Mouse (Mus musculus) hindbrain, embryonic 15.5 days (tissue): ENCODE measurements around the gene Tmem41a. TPM values are rescaled to one million over a fixed set of nuclear protein-coding genes. Genes with fewer than 3 reads are reported as not detected.

Experiments used
- ATAC-seq: fragments of 200-750 bp; cut with Nextera tagmentation; 2 replicates; pipeline ENCODE4 v1.8.0; 2017; ENCODE audit warnings: low read depth, moderate number of reproducible peaks, moderate TSS enrichment; ENCODE audit not compliant: low FRiP score
- H3K27ac ChIP-seq: fragments of 300-500 bp; sonication (generic); replicated peaks from 2 replicates; pipeline ENCODE4 v1.5.1; 2015; ENCODE audit warnings: mild to moderate bottlenecking, inconsistent platforms
- H3K27me3 ChIP-seq: fragments of 300-500 bp; sonication (generic); 2 replicates; pipeline ENCODE4 v1.6.1; 2015; ENCODE audit warnings: control low read depth, inconsistent platforms
- H3K36me3 ChIP-seq: fragments of 300-500 bp; sonication (generic); 2 replicates; pipeline ENCODE4 v1.6.1; 2015; ENCODE audit warnings: control low read depth, inconsistent platforms
- H3K4me1 ChIP-seq: fragments of 300-500 bp; sonication (generic); replicated peaks from 2 replicates; pipeline ENCODE4 v1.6.1; 2015; ENCODE audit warnings: control low read depth, inconsistent platforms
- H3K4me2 ChIP-seq: fragments of 300-500 bp; sonication (generic); 2 replicates; pipeline ENCODE4 v1.6.1; 2015; ENCODE audit warnings: moderate library complexity, mild to moderate bottlenecking, inconsistent platforms
- H3K4me3 ChIP-seq: fragments of 300-500 bp; sonication (generic); 2 replicates; pipeline ENCODE4 v1.5.1; 2015; ENCODE audit warnings: mild to moderate bottlenecking, inconsistent platforms
- H3K9ac ChIP-seq: fragments of 300-500 bp; sonication (generic); 2 replicates; pipeline ENCODE4 v1.6.1; 2015; ENCODE audit warnings: inconsistent platforms
- H3K9me3 ChIP-seq: fragments of 300-500 bp; sonication (generic); 2 replicates; pipeline ENCODE4 v1.6.1; 2016; ENCODE audit warnings: control low read depth, inconsistent platforms
- WGBS: fragments of 180-500 bp; shearing (Covaris S2); methylation state at CpG from one replicate; pipeline ENCODE4 v1.1.7; 2015; 5-methylcytosine and 5-hydroxymethylcytosine counted together
- polyA plus RNA-seq: library from polyadenylated mRNA; unstranded; fragments of >200 nt; fragmentation: Nextera tagmentation; extraction: Ambion mirVana; gene quantifications from 2 replicates; pipeline ENCODE4 v1.2.1, GENCODE M21; 2015

Gene Tmem41a
- polyA plus RNA-seq, 1 experiment from 2014 or later = 51.1 TPM

GRCm38 (mm10) chr16:21893890-21894289, 53.5 kb downstream of the Tmem41a start:
- no peaks in the 10 kb centered on the region for H3K9me3 ChIP-seq
- no peaks in the 10 kb centered on the region for H3K4me1 ChIP-seq
- H3K27ac ChIP-seq = no peak overlapping the region
- H3K27me3 ChIP-seq = no peaks in the 10 kb centered on the region
- no peak for ATAC-seq
- H3K9ac ChIP-seq = no peak overlapping the region
- no peak overlapping the region for H3K4me2 ChIP-seq
- no peak overlapping the region for H3K4me3 ChIP-seq
- WGBS = 90% methylated on average over 6 of the region's 6 CpGs
- H3K36me3 ChIP-seq = peaks cover 7% of the 10 kb centered on the region; the same call in 1 of the 2 replicates

GRCm38 (mm10) chr16:21887601-21888000, 59.8 kb downstream of the Tmem41a start:
- no peak for ATAC-seq
- no peak overlapping the region for H3K9ac ChIP-seq
- H3K9me3 ChIP-seq = no peaks in the 10 kb centered on the region
- no peak overlapping the region for H3K4me3 ChIP-seq
- no peak overlapping the region for H3K4me2 ChIP-seq
- H3K4me1 ChIP-seq = no peaks in the 10 kb centered on the region
- peaks cover 7% of the 10 kb centered on the region; the same call in 1 of the 2 replicates for H3K36me3 ChIP-seq
- 86% methylated on average over 2 of the region's 2 CpGs for WGBS
- no peak overlapping the region for H3K27ac ChIP-seq
- H3K27me3 ChIP-seq = no peaks in the 10 kb centered on the region

Other genes starting within 250 kb of the Tmem41a start
- gene Ehhadh, start 159.7 kb downstream of the Tmem41a start, polyA plus RNA-seq = 1.8 TPM in 2 replicates
- gene Map3k13, start 153.2 kb downstream of the Tmem41a start, polyA plus RNA-seq = 6.4 and 6.5 TPM in 2 replicates
- 0.24 and 0.40 TPM in 2 replicates for gene Liph, start 48.1 kb upstream of the Tmem41a start, polyA plus RNA-seq
- 47.2 and 48.2 TPM in 2 replicates for gene Senp2, start 61.9 kb upstream of the Tmem41a start, polyA plus RNA-seq
- gene Igf2bp2, start 215.7 kb upstream of the Tmem41a start, polyA plus RNA-seq = 18.6 and 20.3 TPM in 2 replicates